Mouse (Mus musculus): ENCODE results near the gene Lmbrd1. TPM values are rescaled to one million over a fixed set of nuclear protein-coding genes. Genes with fewer than 3 reads are reported as not detected.
"Not testable (repeated sequence)": the region's sequence is repeated elsewhere in the genome, so short reads cannot be mapped to it uniquely, and the experiment has no call there.

Gene Lmbrd1
- polyA plus RNA-seq, 1 experiment: 76.7 TPM

DNA sequence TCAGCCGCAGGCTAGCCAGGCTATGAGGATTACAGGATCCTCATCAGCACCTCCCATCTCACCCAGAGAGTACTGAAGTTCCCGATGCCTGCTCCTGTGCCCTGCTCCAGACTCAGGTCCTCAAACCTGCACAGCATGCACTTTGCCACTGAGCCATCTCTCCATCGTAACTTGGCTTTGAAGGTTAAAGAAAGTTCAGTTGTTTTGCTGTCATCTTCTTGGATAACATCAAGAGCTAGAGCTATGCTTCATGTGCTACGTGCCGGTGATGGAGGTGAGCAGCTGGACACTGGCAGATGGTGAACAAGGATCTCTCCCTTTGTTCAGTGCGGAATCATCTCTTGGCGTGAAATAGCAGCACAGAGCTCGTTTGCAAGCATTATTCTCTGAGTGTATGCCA is 80.1 kb downstream of the Lmbrd1 start:
- TF ChIP-seq POLR2A (IDR thresholded peaks at IDR 0.05; ENCODE audit: low read depth, low read length): no peak
- no peak for TF ChIP-seq CTCF (IDR thresholded peaks at IDR 0.05; ENCODE audit: borderline replicate concordance, insufficient read depth, low read length)
- Histone ChIP-seq H3K4me1 (ENCODE audit: control insufficient read depth, insufficient read depth, low read length) (no peaks in the 10 kb centered on the region), H3K4me3 (ENCODE audit: insufficient read depth, low read length) (no peak overlapping the region), H3K27ac (ENCODE audit: insufficient read depth, low read length) (no peak overlapping the region)

DNA sequence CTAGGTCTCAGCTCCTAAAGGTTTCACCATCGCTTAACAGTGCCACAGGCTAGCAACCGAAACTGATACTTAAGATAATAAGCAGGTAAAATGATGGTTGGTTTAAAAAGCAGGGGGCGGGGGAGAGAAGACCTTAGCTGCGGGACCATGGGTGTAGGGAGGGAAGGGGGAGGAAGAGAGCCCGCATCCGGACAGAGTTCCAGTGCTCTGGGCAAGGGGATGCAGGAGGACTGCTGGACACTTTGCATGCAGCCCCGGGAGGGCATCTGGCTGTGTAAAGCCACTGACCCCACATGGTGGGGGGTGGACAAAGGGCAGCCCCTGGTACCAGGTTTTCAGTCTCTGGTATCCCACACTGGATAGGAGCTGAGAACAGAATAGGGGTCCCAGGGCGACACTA is 88.0 kb downstream of the Lmbrd1 start:
- TF ChIP-seq POLR2A (IDR thresholded peaks at IDR 0.05; ENCODE audit: low read depth, low read length) (no peak), CTCF (IDR thresholded peaks at IDR 0.05; ENCODE audit: borderline replicate concordance, insufficient read depth, low read length) (no peak)
- Histone ChIP-seq H3K4me1 (ENCODE audit: control insufficient read depth, insufficient read depth, low read length) (no peaks in the 10 kb centered on the region), H3K27ac (ENCODE audit: insufficient read depth, low read length) (no peak overlapping the region)

DNA sequence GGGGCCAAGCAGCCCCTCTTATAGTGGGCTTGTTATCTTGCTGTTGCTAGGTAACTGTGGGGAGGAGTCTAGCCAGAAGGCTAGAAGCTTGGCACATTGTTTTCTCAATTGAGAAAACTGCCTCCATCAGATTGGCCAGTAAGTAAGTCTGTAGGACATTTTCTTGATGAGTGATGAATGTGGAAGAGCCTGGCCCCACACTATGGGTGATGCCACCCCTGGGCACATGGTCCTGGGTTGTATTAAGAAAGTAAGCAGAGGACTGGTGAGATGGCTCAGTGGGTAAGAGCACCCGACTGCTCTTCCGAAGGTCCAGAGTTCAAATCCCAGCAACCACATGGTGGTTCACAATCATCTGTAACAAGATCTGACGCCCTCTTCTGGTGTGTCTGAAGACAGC is 88.8 kb downstream of the Lmbrd1 start:
- not testable (repeated sequence) for H3K4me1 ChIP-seq (ENCODE audit: control insufficient read depth, insufficient read depth, low read length); H3K4me3 ChIP-seq (ENCODE audit: insufficient read depth, low read length); H3K27ac ChIP-seq (ENCODE audit: insufficient read depth, low read length)

More for the DNA sequence above, 88.0 kb downstream of the Lmbrd1 start:
- H3K4me3 ChIP-seq (ENCODE audit: insufficient read depth, low read length): no peak overlapping the region

DNA sequence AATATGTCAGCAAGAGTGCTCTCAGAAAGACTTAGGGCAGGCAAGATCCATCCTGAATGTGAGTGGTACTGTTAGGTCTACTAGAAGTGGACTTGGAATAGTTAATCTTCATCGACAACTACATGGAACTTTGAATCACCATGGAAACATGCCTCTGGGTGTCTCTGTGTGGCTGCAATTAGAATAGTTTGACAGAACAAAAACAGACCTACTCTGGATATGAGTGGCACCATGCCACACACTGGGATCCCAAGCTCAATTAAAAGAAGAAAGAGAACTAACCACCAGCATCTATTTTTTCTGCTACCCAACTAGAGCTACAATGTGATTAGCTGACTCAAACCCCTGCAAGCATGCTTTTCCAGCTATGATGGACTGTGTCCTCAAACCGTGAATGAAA is 95.2 kb downstream of the Lmbrd1 start:
- Histone ChIP-seq H3K4me1 (ENCODE audit: control insufficient read depth, insufficient read depth, low read length) (no peaks in the 10 kb centered on the region), H3K27ac (ENCODE audit: insufficient read depth, low read length) (no peak overlapping the region), H3K4me3 (ENCODE audit: insufficient read depth, low read length) (no peak overlapping the region)
- TF ChIP-seq CTCF (IDR thresholded peaks at IDR 0.05; ENCODE audit: borderline replicate concordance, insufficient read depth, low read length): no peak
- TF ChIP-seq POLR2A (IDR thresholded peaks at IDR 0.05; ENCODE audit: low read depth, low read length): no peak

DNA sequence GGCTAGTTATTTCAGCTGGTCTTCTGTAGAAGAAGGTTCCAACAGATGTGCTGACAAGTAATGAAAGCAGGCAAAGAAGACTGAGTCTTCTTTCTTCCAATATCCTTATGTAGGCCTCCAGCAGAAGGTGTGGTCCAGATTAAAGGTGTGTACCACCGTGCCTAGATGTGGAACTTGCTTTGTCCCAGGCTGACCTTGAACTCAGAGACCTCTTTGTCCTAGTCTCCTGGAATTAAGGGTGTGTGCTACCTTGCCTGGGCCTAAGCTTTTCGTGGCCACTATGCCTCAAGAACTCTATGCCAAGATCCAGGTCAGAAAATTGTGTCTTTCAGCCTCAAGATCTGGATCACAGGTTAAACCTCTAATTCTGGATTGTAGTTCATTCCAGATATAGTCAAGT is 98.1 kb downstream of the Lmbrd1 start:
- TF ChIP-seq CTCF (IDR thresholded peaks at IDR 0.05; ENCODE audit: borderline replicate concordance, insufficient read depth, low read length) (no peak), POLR2A (IDR thresholded peaks at IDR 0.05; ENCODE audit: low read depth, low read length) (no peak)
- Histone ChIP-seq H3K4me1 (ENCODE audit: control insufficient read depth, insufficient read depth, low read length) (no peaks in the 10 kb centered on the region), H3K4me3 (ENCODE audit: insufficient read depth, low read length) (no peak overlapping the region), H3K27ac (ENCODE audit: insufficient read depth, low read length) (no peak overlapping the region)

DNA sequence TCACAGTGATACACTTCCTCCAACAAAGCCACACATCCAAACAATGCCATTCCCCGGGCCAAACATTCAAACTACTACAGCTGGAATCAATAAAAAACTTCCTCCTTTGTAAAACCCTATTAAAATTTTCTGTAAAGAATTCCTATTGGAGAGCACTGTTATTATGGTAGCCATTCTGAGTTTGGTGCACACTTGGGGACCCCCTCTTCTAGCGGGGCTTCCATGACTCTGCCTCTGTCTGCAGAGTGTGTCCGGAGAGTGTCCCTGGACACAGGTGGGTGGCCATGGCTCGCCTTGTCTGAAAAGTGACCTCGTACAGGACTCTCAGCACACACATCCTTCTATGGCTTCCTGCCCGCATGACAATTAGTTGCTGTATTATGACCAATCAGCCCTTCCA is 114.7 kb downstream of the Lmbrd1 start:
- H3K27ac ChIP-seq (ENCODE audit: insufficient read depth, low read length): no peak overlapping the region
- H3K4me3 ChIP-seq (ENCODE audit: insufficient read depth, low read length): no peak overlapping the region
- no peaks in the 10 kb centered on the region for H3K4me1 ChIP-seq (ENCODE audit: control insufficient read depth, insufficient read depth, low read length)
- TF ChIP-seq CTCF (IDR thresholded peaks at IDR 0.05; ENCODE audit: borderline replicate concordance, insufficient read depth, low read length) (no peak), POLR2A (IDR thresholded peaks at IDR 0.05; ENCODE audit: low read depth, low read length) (no peak)

DNA sequence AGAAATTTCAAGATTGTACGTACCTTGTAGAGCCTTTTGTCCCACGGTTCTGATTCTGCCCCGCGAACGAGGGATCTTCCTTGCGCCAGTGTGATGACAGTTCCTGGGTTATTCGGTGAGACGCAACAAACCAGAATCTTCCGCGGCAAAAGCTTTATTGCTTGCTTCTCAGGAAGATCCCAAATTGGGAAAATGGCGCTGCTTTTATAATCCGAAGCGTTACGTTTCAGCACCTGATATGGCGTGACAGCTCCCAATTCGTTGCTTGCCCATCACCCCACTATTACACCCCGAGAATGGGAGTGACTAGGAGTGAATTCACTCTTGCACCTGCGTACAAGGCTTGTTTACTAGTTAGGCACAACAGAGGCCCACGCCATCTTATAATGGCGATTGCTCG is 129.5 kb downstream of the Lmbrd1 start:
- H3K27ac ChIP-seq (ENCODE audit: insufficient read depth, low read length); H3K4me1 ChIP-seq (ENCODE audit: control insufficient read depth, insufficient read depth, low read length); H3K4me3 ChIP-seq (ENCODE audit: insufficient read depth, low read length): not testable (repeated sequence)

Other genes with a start within 250 kb of the Lmbrd1 start
- gene Col19a1, start 91.2 kb upstream of the Lmbrd1 start, polyA plus RNA-seq (2011; ENCODE audit: insufficient read length, low read depth, missing spikeins): 0.18 and 0.32 TPM in 2 replicates

All from embryonic fibroblast, embryonic 13.5 days (primary cell).